Mouse (Mus musculus) lung, postnatal 0 days (tissue): ENCODE results near the gene Dpp6.

Source experiments
- CTCF ChIP-seq: IDR thresholded peaks from 2 replicates; pipeline ENCODE4 v1.5.1; 2016; ENCODE audit warnings: antibody characterized with exemption, mild to moderate bottlenecking
- EP300 ChIP-seq: IDR thresholded peaks from 2 replicates; pipeline ENCODE4 v1.6.1; 2016; ENCODE audit warnings: antibody characterized with exemption, mild to moderate bottlenecking, control low read depth

DNA sequence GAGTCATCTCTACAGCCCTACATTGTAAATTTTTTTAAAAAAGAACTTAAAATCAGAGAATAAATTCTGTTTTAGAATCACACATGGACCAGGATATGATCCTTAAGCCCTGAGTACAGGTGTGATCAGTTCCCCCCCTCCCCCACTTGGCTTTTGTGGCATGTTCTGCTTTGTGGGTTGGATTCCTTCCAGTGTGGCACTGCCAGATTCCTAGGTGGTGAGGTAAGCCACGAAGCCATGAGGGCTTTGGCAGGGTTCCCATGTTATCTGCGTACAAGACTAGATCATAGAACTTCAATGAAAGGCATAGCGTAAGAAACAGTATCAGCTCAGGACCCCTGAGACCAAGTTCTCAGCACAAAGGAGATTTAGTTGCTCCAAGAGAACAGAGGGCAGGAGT is 596.0 kb downstream of the Dpp6 start:
- TF ChIP-seq EP300 (no peak), CTCF (no peak)
